Mouse (Mus musculus): ENCODE results near the gene Itgb2. TPM values are rescaled to one million over a fixed set of nuclear protein-coding genes. Genes with fewer than 3 reads are reported as not detected.

Itgb2 gene
- polyA plus RNA-seq, 1 experiment from 2014 or later = 1.2 TPM

DNA sequence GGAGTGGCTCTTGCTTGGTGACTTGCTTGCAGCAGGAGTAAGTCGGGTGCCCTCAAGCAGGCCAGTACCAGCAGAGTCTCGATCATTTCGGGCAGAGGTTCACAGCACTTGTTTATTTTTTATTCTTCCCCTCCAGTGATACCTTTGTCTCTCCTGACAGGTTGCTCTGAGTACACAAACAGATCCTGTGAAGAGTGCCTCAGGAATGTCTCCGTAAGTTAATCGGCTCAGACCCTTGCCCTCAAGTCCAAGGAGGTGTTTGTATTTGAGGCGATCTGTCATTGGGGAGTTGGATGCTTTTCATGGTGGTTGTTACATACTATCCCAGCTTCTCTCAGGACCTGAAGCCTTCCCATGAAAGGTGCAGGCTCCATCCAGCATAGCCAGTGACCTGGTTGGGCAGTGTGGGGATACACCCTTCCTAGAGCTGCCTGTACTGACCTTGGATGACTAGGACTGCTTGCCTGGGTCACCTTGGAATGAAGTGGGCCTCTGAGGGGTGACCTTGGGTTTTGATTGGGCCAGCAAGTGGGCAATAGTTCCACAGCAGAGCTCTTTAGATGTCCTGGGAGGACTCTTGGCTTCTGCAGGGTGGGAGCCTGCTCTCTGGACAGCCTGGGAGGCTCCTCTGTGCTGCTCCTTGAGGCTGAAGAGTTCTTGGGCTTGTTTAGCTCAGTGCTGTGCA lies 57.2 kb downstream of the Itgb2 start:
- Histone ChIP-seq H3K9me3 (replicated peaks) (no peaks in the 10 kb centered on the region), H3K4me3 (no peak overlapping the region), H3K4me1 (peaks cover 27% of the 10 kb centered on the region), H3K27me3 (ENCODE audit: low read depth, poor library complexity, severe bottlenecking) (no peaks in the 10 kb centered on the region), H3K27ac (replicated peaks) (no peak overlapping the region), H3K36me3 (peaks cover 57% of the 10 kb centered on the region)
- 92% methylated on average over 6 of the region's 6 CpGs for WGBS
- no peak for DNase-seq (ENCODE audit: low spot score)

DNA sequence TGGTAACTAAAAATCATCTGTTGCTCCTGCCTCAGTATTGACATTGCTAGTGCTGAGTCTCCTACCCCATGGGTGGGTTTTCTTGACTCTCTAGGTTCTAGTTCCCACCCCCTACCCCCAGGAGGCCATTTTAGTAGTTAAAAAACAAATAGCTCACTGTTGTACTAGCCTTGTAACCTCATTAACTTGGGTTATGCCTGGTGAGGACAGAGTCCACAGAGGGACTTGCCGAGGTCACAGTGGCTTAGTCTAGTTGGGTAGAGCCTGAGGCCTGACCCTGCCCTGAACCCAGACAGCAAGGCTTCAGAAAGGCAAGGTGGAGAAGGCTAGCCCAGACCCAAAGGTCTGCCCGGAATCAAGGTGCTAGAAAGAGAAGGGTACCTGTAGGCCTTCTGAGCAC lies 58.0 kb downstream of the Itgb2 start:
- Histone ChIP-seq H3K9me3 (replicated peaks) (no peaks in the 10 kb centered on the region), H3K4me3 (no peak overlapping the region), H3K4me1 (peaks cover 19% of the 10 kb centered on the region), H3K27ac (replicated peaks) (no peak overlapping the region), H3K36me3 (peaks cover 65% of the 10 kb centered on the region), H3K27me3 (ENCODE audit: low read depth, poor library complexity, severe bottlenecking) (no peaks in the 10 kb centered on the region)
- WGBS = 95% methylated on average over 2 of the region's 2 CpGs
- no peak for DNase-seq (ENCODE audit: low spot score)

DNA sequence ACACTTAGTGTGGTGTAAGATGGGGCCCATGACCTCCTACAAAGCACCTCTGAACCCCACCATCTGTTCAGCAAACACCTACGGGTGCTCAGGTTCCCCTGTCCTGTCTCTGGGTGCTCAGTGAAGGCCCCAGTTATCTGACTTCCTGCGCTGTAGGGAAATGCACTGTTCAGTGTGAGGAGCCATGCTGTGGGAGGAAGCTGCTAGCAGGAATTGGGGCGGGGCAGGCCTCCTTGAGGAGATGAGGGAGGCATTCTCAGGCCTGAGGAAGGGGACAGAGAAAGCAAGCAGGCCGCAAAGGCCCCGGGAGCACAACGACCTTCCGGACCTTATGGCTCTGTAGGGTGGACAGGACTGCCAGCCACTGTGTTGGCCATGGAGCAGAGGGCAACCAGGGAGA lies 59.1 kb downstream of the Itgb2 start:
- no peaks in the 10 kb centered on the region for H3K27me3 ChIP-seq (ENCODE audit: low read depth, poor library complexity, severe bottlenecking)
- DNase-seq (ENCODE audit: low spot score) = no peak
- peaks cover 9% of the 10 kb centered on the region; the same call in 1 of the 2 replicates for H3K4me1 ChIP-seq
- WGBS = 81% methylated on average over 7 of the region's 7 CpGs
- no peak overlapping the region for H3K27ac ChIP-seq (replicated peaks)
- peaks cover 76% of the 10 kb centered on the region for H3K36me3 ChIP-seq
- H3K4me3 ChIP-seq = no peak overlapping the region
- no peaks in the 10 kb centered on the region for H3K9me3 ChIP-seq (replicated peaks)

DNA sequence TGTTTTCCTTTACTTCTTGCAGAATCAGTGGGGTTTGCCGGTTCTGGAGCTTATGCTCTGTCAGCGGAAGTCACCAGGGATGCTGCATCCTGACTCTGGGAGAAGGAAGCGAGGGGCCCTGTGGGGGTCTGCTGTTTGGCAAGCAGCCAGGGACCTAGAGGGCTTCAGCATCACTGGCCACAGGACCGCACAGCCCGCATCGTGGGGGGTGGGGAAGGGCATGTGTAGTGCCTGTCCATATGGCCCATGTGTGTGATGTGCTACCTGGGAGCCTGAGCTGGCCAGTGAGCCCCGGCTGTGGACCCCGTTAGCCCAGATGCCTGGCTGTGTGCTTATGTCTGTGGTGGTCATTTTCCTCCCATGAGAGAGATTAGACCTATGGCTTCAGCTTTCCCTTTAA lies 59.7 kb downstream of the Itgb2 start:
- Histone ChIP-seq H3K4me3 (no peak overlapping the region), H3K27ac (replicated peaks) (no peak overlapping the region), H3K36me3 (peaks cover 83% of the 10 kb centered on the region), H3K9me3 (replicated peaks) (no peaks in the 10 kb centered on the region), H3K27me3 (ENCODE audit: low read depth, poor library complexity, severe bottlenecking) (no peaks in the 10 kb centered on the region), H3K4me1 (peaks cover 9% of the 10 kb centered on the region; the same call in 1 of the 2 replicates)
- no peak for DNase-seq (ENCODE audit: low spot score)
- WGBS = 88% methylated on average over 8 of the region's 8 CpGs

DNA sequence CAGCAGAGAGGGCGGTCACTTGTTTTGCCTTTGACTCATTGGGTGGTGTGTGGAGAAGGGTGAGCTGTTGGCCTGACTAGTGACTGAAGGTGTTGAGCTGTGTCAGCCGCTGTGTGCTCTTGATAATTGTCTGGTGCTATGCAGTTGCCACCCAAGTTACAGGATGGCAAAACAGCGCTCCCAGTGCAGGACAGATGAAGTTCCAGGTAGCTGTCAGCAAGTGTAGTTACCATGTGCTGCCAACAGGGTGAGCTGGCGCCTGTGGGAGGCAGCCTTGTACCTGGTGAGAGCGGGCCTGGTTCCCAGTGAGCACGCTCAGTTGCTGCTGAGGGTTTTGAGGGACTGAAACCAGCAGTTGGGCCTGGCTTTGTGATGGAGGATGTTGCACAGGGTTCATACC lies 60.8 kb downstream of the Itgb2 start:
- peak; percentile 59 for DNase-seq (ENCODE audit: low spot score)
- H3K27ac ChIP-seq (replicated peaks) = no peak overlapping the region
- H3K4me1 ChIP-seq = peaks cover 9% of the 10 kb centered on the region; the same call in 1 of the 2 replicates
- no peaks in the 10 kb centered on the region for H3K27me3 ChIP-seq (ENCODE audit: low read depth, poor library complexity, severe bottlenecking)
- H3K9me3 ChIP-seq (replicated peaks) = no peaks in the 10 kb centered on the region
- H3K36me3 ChIP-seq = peaks cover 90% of the 10 kb centered on the region
- WGBS = 44% methylated on average over 6 of the region's 6 CpGs
- H3K4me3 ChIP-seq = no peak overlapping the region

DNA sequence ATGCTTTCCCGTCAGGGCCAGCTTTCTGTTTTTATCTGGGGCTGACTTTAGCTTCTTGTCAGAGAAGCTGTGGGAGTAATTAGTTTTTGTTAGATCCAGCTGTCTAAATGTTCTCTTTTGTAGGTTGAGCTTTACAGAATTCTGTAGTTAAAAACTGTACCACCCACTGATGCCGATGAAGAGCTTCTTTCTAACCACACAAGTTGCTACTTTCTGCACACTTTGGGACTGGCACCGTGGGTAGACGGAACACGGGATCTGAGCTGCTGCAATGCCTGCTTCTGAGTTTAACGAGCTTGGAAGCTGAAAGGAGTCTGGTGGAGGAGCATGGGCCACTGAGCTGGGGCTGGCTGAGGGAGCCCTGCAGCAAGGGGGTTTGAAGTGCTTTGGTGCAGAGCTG lies 61.5 kb downstream of the Itgb2 start:
- peaks cover 93% of the 10 kb centered on the region for H3K36me3 ChIP-seq
- no peak overlapping the region for H3K4me3 ChIP-seq
- no peak overlapping the region for H3K27ac ChIP-seq (replicated peaks)
- WGBS = 84% methylated on average over 6 of the region's 6 CpGs
- no peaks in the 10 kb centered on the region for H3K9me3 ChIP-seq (replicated peaks)
- DNase-seq (ENCODE audit: low spot score) = no peak
- peaks cover 9% of the 10 kb centered on the region; the same call in 1 of the 2 replicates for H3K4me1 ChIP-seq
- H3K27me3 ChIP-seq (ENCODE audit: low read depth, poor library complexity, severe bottlenecking) = no peaks in the 10 kb centered on the region

DNA sequence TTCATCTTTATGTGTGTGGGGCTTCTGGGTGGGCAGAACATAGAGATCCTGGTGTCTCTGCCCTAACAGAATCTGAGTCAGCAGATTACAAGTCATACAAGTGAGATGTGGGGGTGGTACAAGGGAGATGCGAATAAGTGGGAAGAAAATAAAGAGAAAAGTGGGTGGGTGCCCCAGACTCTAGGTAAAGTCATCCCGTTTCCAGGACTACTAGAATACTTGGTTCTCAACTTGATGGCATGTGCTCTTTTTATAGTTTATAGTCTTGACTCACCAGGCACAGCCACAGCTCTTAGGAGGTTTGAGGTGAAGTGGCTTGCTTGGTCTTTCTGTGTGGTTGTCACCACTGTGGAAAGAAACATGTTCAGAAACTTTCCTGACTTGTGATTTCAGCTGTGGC lies 66.0 kb downstream of the Itgb2 start:
- Histone ChIP-seq H3K4me1 (no peaks in the 10 kb centered on the region), H3K27me3 (ENCODE audit: low read depth, poor library complexity, severe bottlenecking) (no peaks in the 10 kb centered on the region), H3K9me3 (replicated peaks) (no peaks in the 10 kb centered on the region), H3K36me3 (peaks cover 79% of the 10 kb centered on the region), H3K4me3 (no peak overlapping the region), H3K27ac (replicated peaks) (no peak overlapping the region)
- no peak for DNase-seq (ENCODE audit: low spot score)
- WGBS = 83% methylated on average over 2 of the region's 2 CpGs

DNA sequence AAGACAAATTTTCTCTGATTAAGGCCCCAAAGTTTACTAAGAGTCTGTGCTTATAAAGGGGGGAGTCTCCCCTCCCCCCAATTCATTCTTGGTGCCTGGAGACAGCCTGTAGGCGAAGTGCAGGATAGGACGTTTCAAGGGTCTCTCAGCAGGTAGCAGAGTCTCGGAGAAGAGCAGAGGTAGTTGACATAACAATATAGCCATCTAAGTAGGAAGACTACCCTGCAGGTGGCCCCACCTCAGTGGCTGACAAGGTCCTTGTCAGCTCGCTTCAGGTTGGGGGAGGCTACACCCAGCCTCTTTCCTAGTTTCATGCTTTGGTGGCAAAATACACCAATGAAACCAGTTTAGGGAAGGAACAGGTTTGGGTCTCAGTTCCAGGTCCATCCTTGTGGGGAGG lies 73.0 kb downstream of the Itgb2 start:
- H3K4me3 ChIP-seq = no peak overlapping the region
- WGBS = 59% methylated on average over 4 of the region's 4 CpGs
- no peaks in the 10 kb centered on the region; the same call in 1 of the 2 replicates for H3K9me3 ChIP-seq (replicated peaks)
- H3K4me1 ChIP-seq = peaks cover 15% of the 10 kb centered on the region
- peaks cover 20% of the 10 kb centered on the region for H3K36me3 ChIP-seq
- DNase-seq (ENCODE audit: low spot score) = no peak
- no peaks in the 10 kb centered on the region for H3K27me3 ChIP-seq (ENCODE audit: low read depth, poor library complexity, severe bottlenecking)
- no peak overlapping the region for H3K27ac ChIP-seq (replicated peaks)

DNA sequence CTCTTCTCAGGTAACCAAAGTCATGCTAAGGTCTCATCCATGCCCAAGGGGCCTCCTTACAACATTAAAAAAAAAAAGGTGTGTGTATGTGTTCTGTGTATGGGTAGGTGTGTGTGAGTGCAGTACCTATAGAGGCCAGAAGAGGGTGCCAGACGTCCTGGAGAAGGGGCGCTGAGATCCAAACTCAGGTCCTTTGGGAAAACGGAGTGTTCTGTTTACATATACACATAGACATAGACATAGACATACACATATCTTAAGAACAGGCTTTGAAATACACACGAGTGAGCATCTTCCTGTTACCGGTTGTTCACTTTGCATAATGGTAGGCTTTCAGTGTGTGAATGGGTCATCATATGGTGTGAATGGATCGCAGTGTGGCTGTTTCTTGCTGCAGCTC lies 74.1 kb downstream of the Itgb2 start:
- 91% methylated on average over 6 of the region's 6 CpGs for WGBS
- no peak overlapping the region for H3K27ac ChIP-seq (replicated peaks)
- no peak for DNase-seq (ENCODE audit: low spot score)
- H3K4me1 ChIP-seq = peaks cover 19% of the 10 kb centered on the region
- H3K9me3 ChIP-seq (replicated peaks) = no peaks in the 10 kb centered on the region; the same call in 1 of the 2 replicates
- H3K27me3 ChIP-seq (ENCODE audit: low read depth, poor library complexity, severe bottlenecking) = no peaks in the 10 kb centered on the region
- peaks cover 19% of the 10 kb centered on the region for H3K36me3 ChIP-seq
- H3K4me3 ChIP-seq = no peak overlapping the region

DNA sequence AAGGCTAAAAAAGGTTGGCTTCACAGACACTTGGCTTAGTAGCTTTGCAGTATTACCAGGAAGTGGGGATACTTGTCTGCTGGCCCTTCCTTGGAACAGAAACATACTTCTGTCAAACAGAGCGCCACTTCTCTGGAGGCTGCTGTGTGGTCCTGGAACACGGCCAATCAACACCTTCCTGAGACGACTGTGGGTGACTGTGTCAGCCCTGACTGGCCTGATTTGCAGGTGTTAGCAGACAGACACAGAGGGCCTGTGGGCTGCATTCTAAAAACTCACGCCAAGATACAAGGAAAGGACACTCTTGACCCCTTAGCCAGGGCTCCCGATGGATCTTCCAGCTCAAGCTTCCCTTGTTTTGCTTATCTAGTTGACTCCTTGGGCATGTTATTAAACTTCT lies 74.9 kb downstream of the Itgb2 start:
- Histone ChIP-seq H3K27me3 (ENCODE audit: low read depth, poor library complexity, severe bottlenecking) (no peaks in the 10 kb centered on the region), H3K27ac (replicated peaks) (0 out of 2 replicates have a peak overlapping the region, but pooled peaks have one; percentile 99), H3K9me3 (replicated peaks) (no peaks in the 10 kb centered on the region; the same call in 1 of the 2 replicates), H3K36me3 (peaks cover 25% of the 10 kb centered on the region), H3K4me1 (peaks cover 19% of the 10 kb centered on the region), H3K4me3 (0 out of 2 replicates have a peak overlapping the region, but pooled peaks have one; percentile 88)
- 93% methylated on average over 5 of the region's 5 CpGs for WGBS
- no peak for DNase-seq (ENCODE audit: low spot score)

DNA sequence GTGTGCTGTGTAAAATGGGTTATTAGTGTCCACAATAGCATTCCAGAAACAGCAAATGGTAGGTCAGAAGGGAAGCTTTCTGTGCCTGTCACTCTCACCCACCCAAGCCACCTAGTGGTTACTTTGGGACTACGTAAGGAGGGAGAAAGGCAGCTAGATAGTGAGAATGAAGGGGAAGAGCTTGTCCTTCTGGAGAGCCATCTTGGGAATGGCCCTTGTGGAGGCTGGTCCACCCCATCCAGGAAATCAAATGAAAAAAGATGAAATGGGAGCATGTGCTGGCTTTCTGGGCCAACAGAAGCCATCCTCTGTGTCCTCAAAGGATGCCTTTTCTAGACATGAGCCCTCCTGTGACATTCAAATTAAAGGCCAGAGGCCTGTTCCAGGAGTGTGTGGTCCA lies 75.3 kb downstream of the Itgb2 start:
- peak; percentile 51 for DNase-seq (ENCODE audit: low spot score)
- H3K27me3 ChIP-seq (ENCODE audit: low read depth, poor library complexity, severe bottlenecking) = no peaks in the 10 kb centered on the region
- peaks cover 29% of the 10 kb centered on the region for H3K36me3 ChIP-seq
- peak overlapping the region; percentile 99 for H3K27ac ChIP-seq (replicated peaks)
- peaks cover 19% of the 10 kb centered on the region for H3K4me1 ChIP-seq
- H3K4me3 ChIP-seq = peak overlapping the region; percentile 88
- 43% methylated on average over 1 of the region's 1 CpGs for WGBS
- H3K9me3 ChIP-seq (replicated peaks) = no peaks in the 10 kb centered on the region; the same call in 1 of the 2 replicates

DNA sequence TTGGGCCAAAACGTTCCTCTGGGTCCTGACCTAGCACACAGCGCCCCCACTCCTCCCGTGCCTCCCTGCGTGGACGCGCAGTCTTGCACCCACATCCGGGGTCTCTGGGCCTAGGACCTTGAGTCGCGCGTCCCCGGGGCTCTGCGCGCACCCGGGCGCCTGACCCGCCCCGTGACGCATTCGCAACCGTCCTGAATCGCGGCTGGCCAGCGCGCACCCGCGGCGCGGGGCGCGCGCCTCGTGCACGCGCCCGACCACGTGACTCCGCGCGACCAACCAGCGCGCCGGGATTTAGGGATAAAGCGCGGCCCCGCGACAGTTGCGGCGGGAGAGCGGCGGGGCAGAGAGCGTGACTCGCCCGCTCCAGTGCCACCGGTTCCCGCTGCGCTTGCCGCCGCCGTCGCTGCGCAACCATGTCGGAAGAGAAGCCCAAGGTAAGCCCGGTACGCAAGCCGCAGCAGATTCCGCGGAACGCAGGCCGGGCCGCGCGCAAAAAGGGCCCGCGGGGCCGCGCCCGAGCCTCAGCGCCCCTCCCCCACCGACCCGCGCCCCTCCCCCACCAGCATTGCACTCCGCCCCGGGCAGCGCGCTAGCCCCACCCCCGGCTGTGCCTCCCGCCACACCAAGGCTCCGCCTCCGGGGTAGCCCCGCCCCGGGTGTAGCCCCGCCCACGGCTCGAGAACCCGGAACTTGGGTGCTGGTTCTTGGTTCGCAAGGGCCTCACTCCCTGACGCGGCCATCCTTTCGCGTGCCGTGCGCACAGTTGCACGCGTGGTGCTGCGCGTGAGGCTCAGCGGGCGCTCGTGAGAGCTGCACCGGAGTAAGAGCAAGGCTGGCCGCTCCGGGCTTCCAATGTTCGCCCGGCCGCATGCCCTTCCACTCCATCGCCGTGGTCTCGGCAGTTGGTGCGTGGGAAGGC lies 76.1 kb downstream of the Itgb2 start, which contains the start of the genes Sumo3 and Gm49325:
Sumo3 (plus strand) TSS at position 190 of the 919 bp plus-strand sequence.
Gm49325 (plus strand) TSS at position 290 of the 919 bp plus-strand sequence.
- Histone ChIP-seq H3K4me3 (peak within 1 kb of the TSS; percentile 88), H3K4me1 (peaks cover 19% of the 10 kb centered on the region), H3K9me3 (replicated peaks) (no peaks in the 10 kb centered on the region; the same call in 1 of the 2 replicates), H3K36me3 (peaks cover 37% of the 10 kb centered on the region), H3K27me3 (ENCODE audit: low read depth, poor library complexity, severe bottlenecking) (no peaks in the 10 kb centered on the region), H3K27ac (replicated peaks) (peak within 1 kb of the TSS; percentile 99)
- DNase-seq (ENCODE audit: low spot score) = peak; percentile 92
- 1% methylated on average over 113 of the region's 119 CpGs for WGBS

Measured in midbrain, embryonic 10.5 days (tissue).